Mouse (Mus musculus): ENCODE data around the gene Rbbp8nl. TPM values are rescaled to one million over a fixed set of nuclear protein-coding genes. Genes with fewer than 3 reads are reported as not detected.

Gene Rbbp8nl
- not detected in 2 replicates for polyA plus RNA-seq (2015; fragmentation: Nextera tagmentation; extraction: Ambion mirVana)

GRCm38 (mm10) chr2:180289440-180290108, at the start of gene Rbbp8nl:
Rbbp8nl (minus strand) TSS chr2:180289879.
- H3K4me3 ChIP-seq (replicated peaks; ENCODE audit: low read length) = no peak within 1 kb of the TSS
- no peak within 1 kb of the TSS for H3K4me2 ChIP-seq (ENCODE audit: low read length)
- no peak within 1 kb of the TSS for H3K9ac ChIP-seq (replicated peaks; ENCODE audit: low read depth, low read length)
- no peaks in the 10 kb centered on the region for H3K27me3 ChIP-seq (replicated peaks; ENCODE audit: control insufficient read depth, insufficient read depth, low read length)
- no peak within 1 kb of the TSS for H3K27ac ChIP-seq (ENCODE audit: low read length)
- H3K36me3 ChIP-seq (ENCODE audit: control insufficient read depth, insufficient read depth) = no peaks in the 10 kb centered on the region
- H3K4me1 ChIP-seq (replicated peaks; ENCODE audit: control insufficient read depth, insufficient read depth, low read length) = no peaks in the 10 kb centered on the region
- no peak for ATAC-seq
- WGBS = 42% methylated on average over 16 of the region's 16 CpGs
- no peaks in the 10 kb centered on the region for H3K9me3 ChIP-seq (ENCODE audit: control insufficient read depth, low read length)

DNA sequence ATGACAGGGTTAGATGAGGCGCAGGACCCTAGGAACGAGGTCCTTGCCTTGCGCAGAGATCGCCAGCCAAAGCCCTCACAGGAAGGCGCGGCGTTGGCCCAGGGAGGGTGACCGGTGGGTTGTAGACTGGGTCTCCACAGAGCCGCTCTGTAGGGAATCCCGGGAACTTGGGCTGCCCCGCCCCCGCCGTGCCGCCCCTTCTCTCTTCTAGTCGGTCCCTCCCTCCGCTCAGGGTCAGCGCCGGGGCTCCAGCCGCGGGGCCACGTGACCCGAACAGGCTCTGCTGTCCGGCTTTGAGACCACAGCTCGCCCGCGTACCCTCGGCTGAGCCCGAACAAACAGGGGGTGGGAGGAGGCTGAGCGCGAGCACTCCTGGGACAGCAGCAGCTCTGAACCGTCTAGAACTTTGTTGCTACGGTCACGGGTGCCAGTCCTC, 44.9 kb upstream of the Rbbp8nl start, which contains the start of gene Gata5:
TSS of gene Gata5 (minus strand) at position 149 of the 436 bp plus-strand sequence.
- no peak for ATAC-seq
- Histone ChIP-seq H3K27ac (ENCODE audit: low read length) (no peak within 1 kb of the TSS), H3K36me3 (ENCODE audit: control insufficient read depth, insufficient read depth) (no peaks in the 10 kb centered on the region), H3K4me3 (replicated peaks; ENCODE audit: low read length) (peak within 1 kb of the TSS; percentile 27), H3K27me3 (replicated peaks; ENCODE audit: control insufficient read depth, insufficient read depth, low read length) (peaks cover 41% of the 10 kb centered on the region), H3K9ac (replicated peaks; ENCODE audit: low read depth, low read length) (peak within 1 kb of the TSS; percentile 15), H3K9me3 (ENCODE audit: control insufficient read depth, low read length) (no peaks in the 10 kb centered on the region), H3K4me2 (ENCODE audit: low read length) (peak within 1 kb of the TSS; percentile 49), H3K4me1 (replicated peaks; ENCODE audit: control insufficient read depth, insufficient read depth, low read length) (peaks cover 13% of the 10 kb centered on the region)
- WGBS = under 1% methylated on average over 33 of the region's 33 CpGs

DNA sequence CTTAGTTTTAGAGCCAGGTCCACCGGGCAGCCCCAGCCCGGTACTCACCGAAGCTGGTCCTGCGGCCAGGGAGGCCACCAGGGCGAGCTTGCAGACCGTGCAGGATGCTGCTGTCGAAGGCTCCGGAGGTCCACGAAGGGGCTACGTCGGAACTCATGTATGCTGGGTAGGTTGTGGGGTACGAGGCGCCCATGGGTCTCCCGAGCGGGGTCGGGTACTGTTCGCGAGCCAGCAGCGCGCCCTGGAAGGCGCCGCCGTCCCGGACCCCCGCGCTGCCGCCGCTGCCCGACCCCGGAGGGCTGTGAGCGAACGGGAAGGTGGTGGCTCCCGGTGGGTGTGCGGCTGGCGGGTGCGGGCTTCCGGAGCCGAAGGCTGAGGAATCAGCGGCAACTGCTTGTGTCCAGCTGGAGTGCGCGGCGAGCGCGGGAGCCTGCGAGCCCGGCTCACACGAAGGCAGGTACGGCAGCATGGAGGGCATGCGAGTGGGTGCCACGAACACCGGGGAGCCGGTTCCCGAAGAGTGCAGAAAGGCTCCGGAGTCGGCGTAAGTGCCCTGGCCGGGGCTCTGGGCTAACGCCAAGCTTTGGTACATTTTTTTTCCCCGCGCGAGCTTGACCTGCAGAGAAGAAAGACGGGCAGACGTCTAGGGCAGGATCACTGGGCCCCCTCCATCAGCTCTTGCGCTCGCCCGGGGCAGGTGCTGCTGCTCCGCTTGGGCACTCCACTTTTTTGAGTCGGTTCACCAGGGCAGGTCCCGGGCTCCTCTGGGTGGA, 44.3 kb upstream of the Rbbp8nl start:
- peak overlapping the region; percentile 27 for H3K4me3 ChIP-seq (replicated peaks; ENCODE audit: low read length)
- under 1% methylated on average over 69 of the region's 69 CpGs for WGBS
- H3K4me2 ChIP-seq (ENCODE audit: low read length) = peak overlapping the region; percentile 49
- no peaks in the 10 kb centered on the region for H3K36me3 ChIP-seq (ENCODE audit: control insufficient read depth, insufficient read depth)
- no peak for ATAC-seq
- H3K9ac ChIP-seq (replicated peaks; ENCODE audit: low read depth, low read length) = peak overlapping the region; percentile 15
- peaks cover 13% of the 10 kb centered on the region for H3K4me1 ChIP-seq (replicated peaks; ENCODE audit: control insufficient read depth, insufficient read depth, low read length)
- no peaks in the 10 kb centered on the region for H3K9me3 ChIP-seq (ENCODE audit: control insufficient read depth, low read length)
- H3K27me3 ChIP-seq (replicated peaks; ENCODE audit: control insufficient read depth, insufficient read depth, low read length) = peaks cover 41% of the 10 kb centered on the region
- H3K27ac ChIP-seq (ENCODE audit: low read length) = no peak overlapping the region

- WGBS = 100% methylated on average over 1 of the region's 1 CpGs
- Histone ChIP-seq H3K4me2 (ENCODE audit: low read length) (no peak overlapping the region), H3K27me3 (replicated peaks; ENCODE audit: control insufficient read depth, insufficient read depth, low read length) (peaks cover 25% of the 10 kb centered on the region), H3K4me3 (replicated peaks; ENCODE audit: low read length) (no peak overlapping the region), H3K9ac (replicated peaks; ENCODE audit: low read depth, low read length) (no peak overlapping the region), H3K27ac (ENCODE audit: low read length) (no peak overlapping the region), H3K4me1 (replicated peaks; ENCODE audit: control insufficient read depth, insufficient read depth, low read length) (peaks cover 9% of the 10 kb centered on the region), H3K9me3 (ENCODE audit: control insufficient read depth, low read length) (no peaks in the 10 kb centered on the region), H3K36me3 (ENCODE audit: control insufficient read depth, insufficient read depth) (no peaks in the 10 kb centered on the region)
- no peak for ATAC-seq
Measured at GRCm38 (mm10) chr2:180329466-180329865, 39.8 kb upstream of the Rbbp8nl start.

- Histone ChIP-seq H3K4me3 (replicated peaks; ENCODE audit: low read length) (no peak overlapping the region), H3K9ac (replicated peaks; ENCODE audit: low read depth, low read length) (no peak overlapping the region), H3K36me3 (ENCODE audit: control insufficient read depth, insufficient read depth) (no peaks in the 10 kb centered on the region), H3K27ac (ENCODE audit: low read length) (no peak overlapping the region), H3K27me3 (replicated peaks; ENCODE audit: control insufficient read depth, insufficient read depth, low read length) (no peaks in the 10 kb centered on the region), H3K4me2 (ENCODE audit: low read length) (no peak overlapping the region), H3K9me3 (ENCODE audit: control insufficient read depth, low read length) (no peaks in the 10 kb centered on the region), H3K4me1 (replicated peaks; ENCODE audit: control insufficient read depth, insufficient read depth, low read length) (no peaks in the 10 kb centered on the region)
- WGBS = 37% methylated on average over 14 of the region's 14 CpGs
- no peak for ATAC-seq
Measured at GRCm38 (mm10) chr2:180322674-180323355, 33.1 kb upstream of the Rbbp8nl start.

GRCm38 (mm10) chr2:180320216-180320615, 30.5 kb upstream of the Rbbp8nl start:
- no peak overlapping the region for H3K4me3 ChIP-seq (replicated peaks; ENCODE audit: low read length)
- 71% methylated on average over 4 of the region's 4 CpGs for WGBS
- no peaks in the 10 kb centered on the region for H3K27me3 ChIP-seq (replicated peaks; ENCODE audit: control insufficient read depth, insufficient read depth, low read length)
- H3K27ac ChIP-seq (ENCODE audit: low read length) = no peak overlapping the region
- no peak overlapping the region for H3K4me2 ChIP-seq (ENCODE audit: low read length)
- H3K4me1 ChIP-seq (replicated peaks; ENCODE audit: control insufficient read depth, insufficient read depth, low read length) = no peaks in the 10 kb centered on the region
- ATAC-seq = no peak
- H3K9ac ChIP-seq (replicated peaks; ENCODE audit: low read depth, low read length) = no peak overlapping the region
- no peaks in the 10 kb centered on the region for H3K9me3 ChIP-seq (ENCODE audit: control insufficient read depth, low read length)
- no peaks in the 10 kb centered on the region for H3K36me3 ChIP-seq (ENCODE audit: control insufficient read depth, insufficient read depth)

DNA sequence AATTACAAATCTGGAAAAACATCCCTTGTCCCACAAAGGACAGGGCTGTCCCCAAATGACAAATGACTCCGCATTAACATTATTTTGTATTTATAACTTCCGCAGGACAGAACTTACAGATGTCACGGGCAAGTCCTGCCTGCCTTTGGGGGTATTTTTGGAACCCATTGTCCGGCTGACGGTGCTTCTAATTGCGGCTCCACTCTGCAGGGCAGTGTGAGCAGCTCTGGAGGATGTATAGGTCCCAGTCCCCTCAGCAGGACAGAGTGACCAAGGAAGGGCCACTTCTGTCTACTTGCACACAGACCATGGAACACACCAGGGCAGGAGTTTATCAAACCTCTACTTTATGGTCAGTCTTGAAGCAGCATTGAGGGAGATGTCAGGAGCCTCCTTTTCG, 27.9 kb upstream of the Rbbp8nl start:
- 81% methylated on average over 7 of the region's 7 CpGs for WGBS
- Histone ChIP-seq H3K9me3 (ENCODE audit: control insufficient read depth, low read length) (no peaks in the 10 kb centered on the region), H3K36me3 (ENCODE audit: control insufficient read depth, insufficient read depth) (no peaks in the 10 kb centered on the region), H3K27ac (ENCODE audit: low read length) (no peak overlapping the region), H3K4me2 (ENCODE audit: low read length) (no peak overlapping the region), H3K4me3 (replicated peaks; ENCODE audit: low read length) (no peak overlapping the region), H3K9ac (replicated peaks; ENCODE audit: low read depth, low read length) (no peak overlapping the region), H3K27me3 (replicated peaks; ENCODE audit: control insufficient read depth, insufficient read depth, low read length) (no peaks in the 10 kb centered on the region), H3K4me1 (replicated peaks; ENCODE audit: control insufficient read depth, insufficient read depth, low read length) (no peaks in the 10 kb centered on the region)
- ATAC-seq = no peak

DNA sequence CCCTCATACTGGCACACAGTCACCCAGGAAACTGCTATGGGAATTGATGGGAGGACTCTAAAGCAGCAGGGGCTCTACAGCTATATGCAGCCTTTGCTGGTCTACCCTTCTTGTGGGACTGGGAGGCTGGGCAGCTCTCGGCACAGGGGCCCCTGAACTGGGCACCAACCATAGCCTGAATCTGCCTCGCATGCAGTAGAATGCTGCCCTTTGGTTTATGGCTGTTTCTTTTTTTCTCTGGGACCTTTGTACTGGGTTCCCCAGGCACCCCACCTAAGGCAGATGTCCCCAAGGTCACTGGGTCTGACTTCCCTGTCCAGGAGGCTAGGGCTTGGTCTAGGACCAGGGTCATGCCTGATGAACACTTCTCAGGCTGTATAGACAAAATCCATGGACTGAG, 24.6 kb upstream of the Rbbp8nl start:
- Histone ChIP-seq H3K36me3 (ENCODE audit: control insufficient read depth, insufficient read depth) (no peaks in the 10 kb centered on the region), H3K27me3 (replicated peaks; ENCODE audit: control insufficient read depth, insufficient read depth, low read length) (no peaks in the 10 kb centered on the region), H3K9ac (replicated peaks; ENCODE audit: low read depth, low read length) (no peak overlapping the region), H3K4me1 (replicated peaks; ENCODE audit: control insufficient read depth, insufficient read depth, low read length) (no peaks in the 10 kb centered on the region), H3K4me2 (ENCODE audit: low read length) (no peak overlapping the region), H3K27ac (ENCODE audit: low read length) (no peak overlapping the region), H3K9me3 (ENCODE audit: control insufficient read depth, low read length) (no peaks in the 10 kb centered on the region), H3K4me3 (replicated peaks; ENCODE audit: low read length) (no peak overlapping the region)
- WGBS = 91% methylated on average over 2 of the region's 2 CpGs
- no peak for ATAC-seq

DNA sequence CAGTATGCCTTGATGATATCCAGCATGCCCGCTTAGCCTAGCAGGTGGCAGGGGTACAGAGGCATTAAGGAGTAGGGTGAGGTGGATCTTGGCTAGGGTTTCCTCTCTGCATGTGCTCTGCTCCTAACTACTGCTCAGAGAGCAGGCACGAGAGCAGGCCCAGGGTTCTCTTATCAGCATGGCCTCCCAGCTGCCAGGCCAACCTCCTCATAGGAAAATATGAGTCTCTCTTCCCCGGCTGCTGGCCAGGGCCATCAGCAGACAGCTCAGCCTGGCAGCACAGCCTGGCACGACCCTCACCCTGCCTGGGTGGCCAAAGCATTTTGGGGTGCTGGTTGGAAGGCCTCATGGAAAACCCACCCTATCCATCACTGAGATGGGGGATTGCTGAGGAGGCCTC, 21.5 kb upstream of the Rbbp8nl start:
- WGBS = 79% methylated on average over 4 of the region's 4 CpGs
- no peak overlapping the region for H3K4me2 ChIP-seq (ENCODE audit: low read length)
- no peaks in the 10 kb centered on the region for H3K36me3 ChIP-seq (ENCODE audit: control insufficient read depth, insufficient read depth)
- no peaks in the 10 kb centered on the region for H3K9me3 ChIP-seq (ENCODE audit: control insufficient read depth, low read length)
- H3K4me1 ChIP-seq (replicated peaks; ENCODE audit: control insufficient read depth, insufficient read depth, low read length) = no peaks in the 10 kb centered on the region
- no peak for ATAC-seq
- H3K9ac ChIP-seq (replicated peaks; ENCODE audit: low read depth, low read length) = no peak overlapping the region
- H3K4me3 ChIP-seq (replicated peaks; ENCODE audit: low read length) = no peak overlapping the region
- H3K27me3 ChIP-seq (replicated peaks; ENCODE audit: control insufficient read depth, insufficient read depth, low read length) = no peaks in the 10 kb centered on the region
- H3K27ac ChIP-seq (ENCODE audit: low read length) = no peak overlapping the region

All from forebrain, embryonic 16.5 days (tissue).